Mouse (Mus musculus) adrenal gland, postnatal 25 days (tissue): Measurements from ENCODE around the gene Tmc8. TPM values are rescaled to one million over a fixed set of nuclear protein-coding genes. Genes with fewer than 3 reads are reported as not detected.
"Not testable (repeated sequence)": the region's sequence is repeated elsewhere in the genome, so short reads cannot be mapped to it uniquely, and the experiment has no call there.

Experiments
- DNase-seq: peaks from one replicate; pipeline ENCODE4 v3.0.0; 2021; ENCODE audit warnings: mixed read lengths
- total RNA-seq: library from RNA; stranded (reverse); gene quantifications from 2 replicates; pipeline ENCODE4 v1.2.3, GENCODE M21; 2021

Gene Tmc8
- total RNA-seq, 1 experiment from 2014 or later: 4.6 TPM

GRCm38 (mm10) chr11:117797511-117798159 lies 15.8 kb downstream of the Tmc8 start, which contains the start of gene 6030468B19Rik:
6030468B19Rik (plus strand) TSS chr11:117797660.
- no peak for DNase-seq

DNA sequence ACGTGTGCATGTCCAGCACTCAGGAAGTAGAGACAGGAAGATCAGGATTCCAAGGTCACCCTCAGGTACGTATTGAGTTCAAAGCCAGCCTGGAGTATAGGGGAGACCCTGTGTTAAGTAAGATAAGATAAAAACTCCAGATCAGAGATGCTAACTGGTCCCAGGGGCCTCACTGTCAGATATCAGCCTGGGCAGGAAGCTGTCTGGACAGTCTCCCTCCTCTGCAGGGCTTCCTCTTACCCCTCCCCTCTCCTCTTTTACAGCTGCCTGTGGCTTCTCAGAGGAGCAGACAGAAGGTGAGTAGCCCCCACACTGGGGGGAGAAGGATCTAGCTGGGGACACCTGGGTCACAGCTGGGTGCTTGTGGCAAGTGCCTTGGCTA lies 16.3 kb downstream of the Tmc8 start:
- DNase-seq: no peak

DNA sequence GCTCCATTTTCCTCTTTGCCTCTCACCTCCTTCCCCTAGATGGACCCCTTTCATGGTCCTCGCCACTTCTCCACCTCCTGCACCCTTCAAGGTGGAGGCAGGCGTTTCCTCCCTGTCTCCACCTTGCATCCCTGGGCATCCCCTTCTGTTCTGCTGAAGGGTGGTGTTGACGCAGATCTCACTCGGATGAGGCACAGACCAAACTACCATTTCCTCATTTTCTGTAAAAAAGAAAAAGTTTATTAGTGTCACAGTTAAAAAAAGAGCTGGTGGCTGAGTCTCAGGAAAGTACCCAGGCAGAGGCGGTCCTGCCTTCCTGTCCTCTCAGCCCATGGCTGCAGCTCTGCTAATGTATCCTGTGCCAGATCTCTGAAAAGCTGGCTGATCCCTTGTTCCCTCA lies 17.3 kb downstream of the Tmc8 start:
- no peak for DNase-seq

DNA sequence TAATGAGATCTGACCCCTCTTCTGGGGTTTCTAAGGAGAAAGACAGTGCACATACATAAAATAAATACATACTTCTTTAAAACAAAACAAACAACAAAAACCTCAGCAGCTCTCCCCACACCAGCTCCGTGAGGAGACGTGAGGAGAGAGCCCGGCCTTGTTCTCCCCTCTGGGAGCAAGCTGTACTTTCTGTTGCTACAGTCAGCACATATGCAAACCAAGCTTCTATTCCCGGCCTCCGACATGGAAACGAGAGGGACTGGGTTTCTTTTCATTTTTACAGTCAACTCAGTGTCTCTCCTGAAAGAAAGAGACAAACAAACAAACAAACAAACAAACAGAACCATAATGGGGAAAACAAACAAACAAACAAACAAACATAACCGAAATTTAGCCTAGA lies 18.2 kb downstream of the Tmc8 start:
- DNase-seq: no peak

DNA sequence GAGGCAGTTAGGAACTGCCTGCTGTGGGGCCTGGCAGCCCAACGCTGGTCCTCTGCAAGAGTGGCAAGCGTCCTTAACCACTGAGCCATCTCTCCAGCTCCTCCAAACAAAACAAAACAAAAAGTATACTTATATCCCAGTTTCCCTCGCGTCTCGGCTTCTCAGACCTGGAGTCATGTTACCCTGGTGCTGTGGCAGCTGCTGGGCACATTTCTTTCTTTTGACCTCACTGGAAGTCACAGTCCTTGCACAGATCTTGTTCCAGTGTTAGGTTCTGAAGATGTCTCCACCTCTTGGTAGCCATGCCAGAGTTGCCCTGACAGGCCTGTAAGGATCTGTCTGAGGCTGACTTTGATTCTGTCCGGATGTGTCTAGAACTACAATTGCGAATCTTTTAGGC lies 19.8 kb downstream of the Tmc8 start:
- no peak for DNase-seq

- no peak for DNase-seq
Measured at GRCm38 (mm10) chr11:117803166-117803688, 21.4 kb downstream of the Tmc8 start.

DNA sequence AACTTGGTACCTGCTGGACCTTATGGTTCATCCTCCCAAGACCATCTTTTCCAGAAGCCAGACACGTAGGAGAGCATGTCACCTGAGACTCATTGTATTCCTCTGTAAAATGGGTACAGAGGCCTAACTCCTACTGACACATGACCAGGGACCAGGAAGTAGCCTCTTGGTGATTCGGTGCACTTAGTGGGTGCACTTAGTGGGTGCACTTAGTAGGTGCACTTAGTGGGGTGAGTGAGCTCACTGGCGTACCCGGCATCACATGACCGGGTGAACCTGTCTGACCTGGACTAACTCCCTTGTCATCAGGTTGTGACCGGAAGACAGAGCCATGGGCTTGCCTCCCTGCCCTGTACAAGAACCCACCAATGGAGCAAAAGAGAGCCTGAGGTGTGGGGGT lies 24.9 kb downstream of the Tmc8 start:
- DNase-seq: no peak

DNA sequence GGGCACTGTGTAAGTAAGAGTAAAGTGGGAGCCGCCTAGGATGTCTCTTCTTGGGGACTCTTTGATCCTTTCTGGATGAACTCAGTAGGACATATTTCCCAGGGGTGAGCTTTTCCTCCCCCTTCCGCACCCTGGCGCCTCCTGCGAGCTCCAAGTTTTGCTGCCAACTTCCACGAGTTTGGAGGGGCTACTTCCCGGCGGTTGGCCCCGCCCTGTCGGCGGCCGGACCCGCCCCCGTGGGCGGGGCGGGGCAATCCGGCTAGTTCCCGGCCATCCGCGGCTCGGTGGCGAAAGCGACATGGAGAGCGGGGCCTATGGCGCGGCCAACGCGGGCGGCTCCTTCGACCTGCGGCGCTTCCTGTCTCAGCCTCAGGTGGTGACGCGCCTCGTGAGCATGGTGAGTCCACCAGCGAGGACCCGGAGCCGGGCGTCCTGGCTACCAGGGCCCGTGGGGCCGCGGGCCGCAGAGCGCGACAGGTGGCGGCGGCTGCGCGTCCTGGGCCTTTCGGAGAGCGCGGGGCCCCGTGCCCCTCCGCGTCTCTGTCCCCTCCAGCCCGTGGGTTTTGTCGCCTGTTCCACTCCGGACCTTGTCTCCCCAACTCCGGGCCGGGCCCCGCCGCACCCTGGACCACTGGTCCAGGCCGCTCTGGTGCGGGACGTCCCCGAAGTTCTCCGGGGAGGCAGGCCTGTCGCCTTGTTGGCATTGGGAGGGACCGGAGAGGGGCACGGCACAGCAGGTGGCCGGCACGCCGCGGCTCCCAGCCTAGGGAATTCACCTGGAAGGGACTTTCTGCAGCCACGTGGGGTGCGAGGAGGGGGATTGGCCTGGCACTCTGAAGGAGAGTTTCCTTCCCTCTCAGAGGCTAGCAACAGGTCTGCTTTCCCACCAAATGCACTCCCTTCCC lies 27.8 kb downstream of the Tmc8 start, which contains the start of the genes Gm20708 and Syngr2:
Gm20708 (plus strand) TSS at position 262 of the 905 bp plus-strand sequence.
Syngr2 (plus strand) TSS at position 262 of the 905 bp plus-strand sequence.
- DNase-seq: peak; percentile 79

DNA sequence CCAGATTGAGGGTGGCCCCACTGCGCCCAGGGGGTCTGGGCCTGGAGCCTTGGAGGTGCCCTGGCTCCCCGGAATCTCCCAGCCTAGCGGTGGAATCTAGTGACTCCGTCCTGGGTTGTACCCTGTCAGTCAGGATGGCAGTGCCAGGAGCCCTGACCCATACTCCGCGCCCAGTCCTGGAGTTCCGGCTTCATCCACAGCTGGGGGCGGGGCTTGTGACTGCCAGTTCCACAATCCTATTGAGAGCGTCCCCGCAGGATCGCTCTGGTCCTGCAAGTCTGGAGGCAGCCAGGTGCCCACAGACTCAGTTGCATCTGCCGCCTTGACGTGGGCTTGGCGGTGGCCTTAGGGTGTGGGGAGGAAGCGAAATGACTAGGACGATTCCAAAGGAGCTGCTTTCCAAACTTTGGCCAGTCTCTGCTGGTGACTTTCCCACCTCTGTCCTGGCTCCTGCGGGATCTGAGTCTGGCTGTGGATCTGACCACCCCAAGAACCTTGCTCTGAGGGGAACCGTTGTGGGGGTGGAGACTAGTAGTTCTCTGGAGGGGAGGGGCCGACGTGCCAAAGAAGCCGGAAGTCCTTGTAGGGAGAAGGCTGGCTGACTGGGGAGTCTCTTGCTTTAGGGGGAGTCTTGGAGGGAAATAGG lies 28.6 kb downstream of the Tmc8 start:
- peak; percentile 93 for DNase-seq

DNA sequence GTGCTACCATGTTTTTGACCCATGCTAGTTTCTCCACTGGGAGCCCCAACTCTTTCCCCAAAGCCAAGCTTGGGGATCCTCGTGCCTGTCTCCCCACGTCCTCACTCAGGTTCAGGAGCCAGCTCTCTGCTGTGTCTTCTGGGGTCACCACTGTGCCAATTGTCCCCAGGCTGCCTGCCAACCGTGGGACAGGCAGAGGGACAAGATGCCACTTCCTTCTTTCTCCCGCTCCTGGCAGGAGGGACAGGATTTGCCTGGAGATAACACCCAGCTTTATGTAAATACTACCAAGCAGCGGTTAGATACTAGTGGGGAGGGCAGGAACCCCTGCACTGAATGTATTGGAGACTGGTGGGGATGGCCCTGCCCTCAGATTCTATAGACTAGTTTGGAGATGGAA lies 32.0 kb downstream of the Tmc8 start:
- DNase-seq: no peak

GRCm38 (mm10) chr11:117814704-117815366 lies 33.0 kb downstream of the Tmc8 start:
- DNase-seq: no peak

DNA sequence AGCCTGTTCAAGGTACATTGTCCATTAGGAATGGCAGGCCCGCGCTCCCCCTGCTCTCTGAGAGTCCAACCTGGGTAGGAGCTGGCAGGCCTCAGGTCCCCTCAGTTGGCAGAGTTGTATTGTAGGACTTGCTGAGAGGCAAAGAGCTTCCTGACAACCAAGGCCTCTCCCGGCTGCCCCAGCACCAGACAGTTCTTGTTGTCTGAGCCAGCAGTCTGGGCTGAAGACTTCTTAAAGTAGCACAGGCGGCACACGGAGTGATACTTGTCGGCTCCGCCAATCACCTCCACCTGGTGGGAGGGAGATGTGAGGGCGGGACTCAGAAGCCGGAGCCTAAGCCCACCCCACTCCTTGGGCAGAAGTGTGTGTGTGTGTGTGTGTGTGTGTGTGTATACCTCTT lies 34.0 kb downstream of the Tmc8 start:
- not testable (repeated sequence) for DNase-seq

GRCm38 (mm10) chr11:117816389-117816996 lies 34.6 kb downstream of the Tmc8 start:
- no peak for DNase-seq

DNA sequence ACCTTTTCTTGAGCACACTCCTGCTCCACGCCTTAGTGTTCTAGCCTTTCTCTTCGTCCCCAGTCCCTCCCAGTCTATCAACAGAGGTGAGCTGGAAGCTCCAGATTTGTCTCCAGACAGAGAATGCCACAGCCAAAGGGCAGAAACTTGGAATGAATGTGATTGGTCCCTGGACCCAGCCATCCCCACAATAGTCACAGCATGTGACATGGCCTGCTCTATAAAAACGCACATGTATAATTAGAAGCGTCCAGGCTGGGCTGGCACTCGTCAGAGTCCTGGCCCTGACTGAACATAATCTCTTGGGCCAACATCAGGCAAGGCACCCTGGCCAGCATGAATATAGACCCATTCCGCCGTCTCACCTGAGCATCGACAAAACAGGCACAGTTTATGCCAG lies 37.2 kb downstream of the Tmc8 start:
- DNase-seq: no peak

DNA sequence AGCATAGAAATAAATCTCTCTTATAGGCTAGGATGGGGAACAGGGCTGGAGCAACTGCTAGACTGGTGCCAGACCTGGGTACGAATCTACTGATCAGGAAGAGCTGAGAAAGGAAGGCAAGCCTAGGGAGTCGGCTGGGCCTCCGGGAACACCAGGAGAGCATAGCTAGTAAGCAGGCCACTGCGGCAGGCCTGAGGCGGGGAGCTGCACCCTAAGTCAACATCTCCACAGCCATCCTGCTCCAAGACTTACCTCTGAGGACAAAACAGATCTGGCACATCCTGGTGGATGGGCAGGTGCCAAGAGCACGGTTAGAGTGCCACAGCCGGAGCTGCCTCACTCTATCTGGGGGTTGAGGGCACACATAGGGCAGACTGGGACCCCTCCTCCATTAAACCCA lies 38.3 kb downstream of the Tmc8 start:
- no peak for DNase-seq

GRCm38 (mm10) chr11:117821868-117822267 lies 40.0 kb downstream of the Tmc8 start:
- peak; percentile 22 for DNase-seq

DNA sequence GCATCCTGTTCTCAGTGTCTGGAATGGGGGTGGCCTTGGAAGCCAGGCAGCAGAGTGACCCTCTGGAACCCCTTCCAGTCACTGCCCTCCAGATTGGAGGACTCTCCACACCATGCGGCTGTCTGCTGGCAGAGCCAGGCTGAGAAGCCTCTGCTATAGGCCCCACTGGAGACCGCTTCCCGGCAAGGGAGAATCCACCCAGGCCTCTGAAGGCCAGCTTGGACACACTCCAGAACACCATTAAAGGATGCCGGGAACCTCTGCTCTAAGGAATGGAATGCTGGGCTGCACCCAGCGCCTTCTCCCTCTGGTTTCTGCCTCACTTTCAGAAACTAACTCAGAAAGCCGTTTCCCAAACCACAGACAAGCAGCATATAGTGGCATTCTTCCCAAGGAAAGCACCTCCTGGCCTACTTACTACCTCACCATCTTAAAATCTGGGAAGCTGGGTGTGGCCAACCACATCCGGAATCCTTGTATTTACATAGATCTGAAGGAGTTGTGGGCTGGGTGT lies 40.9 kb downstream of the Tmc8 start:
- DNase-seq: peak; percentile 18

GRCm38 (mm10) chr11:117823411-117823810 lies 41.5 kb downstream of the Tmc8 start:
- no peak for DNase-seq

DNA sequence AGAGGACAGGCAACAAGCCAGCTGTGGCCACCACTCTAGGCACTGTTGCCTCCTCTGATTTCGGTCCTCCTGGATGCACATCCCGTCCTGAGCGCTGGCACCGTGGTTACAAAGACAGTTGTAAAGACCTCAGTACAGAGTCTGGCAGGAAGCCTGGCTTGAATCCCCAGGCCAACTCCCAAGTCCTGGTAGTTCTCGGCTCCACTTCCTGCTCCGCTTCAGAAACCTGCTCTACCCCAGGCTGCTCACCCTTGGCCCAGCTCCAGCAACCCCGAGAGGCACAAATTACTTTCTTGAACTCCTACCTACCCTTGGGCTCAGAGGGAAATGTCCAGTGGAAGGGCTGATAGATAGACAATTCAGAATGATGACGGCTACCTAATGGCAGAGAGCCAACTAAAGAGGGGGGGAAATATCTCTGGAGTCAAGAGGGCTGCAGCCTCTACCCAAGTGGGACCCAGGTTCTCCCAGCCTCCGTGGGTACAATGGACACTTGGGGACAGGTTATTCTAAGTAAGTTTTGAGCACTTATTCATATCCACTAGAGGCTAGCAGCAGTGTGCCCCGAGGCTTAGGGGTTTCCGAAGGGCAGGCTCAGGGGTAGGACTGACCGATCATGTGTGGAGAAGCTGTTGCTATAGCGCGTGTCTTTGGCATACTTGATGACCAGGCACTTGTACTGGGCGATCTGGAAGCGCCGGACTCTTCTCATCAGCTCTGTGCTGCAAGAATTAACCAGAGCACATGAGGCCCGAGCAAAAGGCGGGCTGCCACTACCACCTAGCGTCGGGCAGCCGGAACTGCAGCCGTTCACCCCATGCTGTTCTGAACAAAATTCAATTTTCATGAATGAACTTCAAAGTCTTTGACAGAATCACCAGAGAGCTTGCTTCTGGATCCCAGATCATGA lies 42.4 kb downstream of the Tmc8 start:
- DNase-seq: peak; percentile 78
